In the genomic region with DNA sequence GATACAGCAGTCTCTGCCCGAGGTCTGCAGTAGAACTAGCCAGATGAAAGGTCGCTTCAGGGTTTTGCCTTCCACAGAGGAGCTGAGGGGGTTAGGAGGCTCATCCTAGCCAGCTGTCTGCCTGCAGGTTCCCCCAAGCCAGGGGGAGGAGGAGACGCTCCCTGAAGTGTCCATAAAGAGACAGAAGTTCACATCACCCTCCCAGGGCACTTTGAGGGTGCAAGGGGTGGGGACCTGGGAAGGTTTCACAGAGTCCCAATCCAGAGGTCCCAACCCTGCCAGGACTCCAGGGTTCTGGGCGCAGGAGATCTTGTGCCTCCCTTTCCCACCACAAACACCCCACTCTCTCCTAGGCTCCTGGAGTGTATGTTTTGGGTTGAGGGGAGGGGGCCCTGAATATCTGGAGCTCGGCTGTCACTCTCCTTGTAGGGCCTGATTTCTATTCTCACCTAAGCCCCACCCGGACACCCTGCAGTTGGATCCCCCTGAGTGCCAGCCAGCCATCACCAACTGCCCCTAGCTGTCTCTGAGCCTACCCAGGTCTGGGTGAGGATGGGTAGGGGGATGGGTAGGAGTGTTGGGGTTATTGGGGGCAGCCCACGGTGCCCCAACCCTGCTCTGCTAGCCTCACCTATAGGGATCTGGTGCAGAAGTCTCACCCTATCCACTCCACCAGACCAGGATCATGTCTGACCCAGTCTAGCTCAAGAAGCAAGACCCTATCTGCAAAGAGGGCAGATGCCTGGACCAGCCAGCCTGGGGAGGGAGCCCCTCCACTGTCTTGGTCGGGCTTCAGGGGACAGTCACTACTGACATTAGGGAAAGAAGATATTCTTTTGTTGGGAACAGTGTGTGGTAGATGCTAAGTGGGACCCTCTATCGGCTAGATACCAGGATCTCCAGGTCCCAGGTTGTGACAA, we compare ENCODE assay signal across 16 mouse cellular contexts. TPM values are rescaled to one million over a fixed set of nuclear protein-coding genes. Genes with fewer than 3 reads are reported as not detected.
DNase-seq lines count a peak whose midpoint lies in the region; ATAC-seq and TF ChIP-seq lines count a peak whose summit lies in the region.
"Had no signal": no experiment of that assay in that cellular context is flagged by ENCODE, and none has a peak within 500 bp of the region (broad histone marks: within the 10 kb centered on the region; RNA-seq: fewer than 3 reads in every experiment).

No protein-coding gene starts in this region.

- WGBS in kidney, embryonic 14.5 days: 57% methylated on average over 9 of the region's 9 CpGs
- 84% methylated on average over 9 of the region's 9 CpGs for WGBS in spleen, adult 2 months

- ATAC-seq in cerebellum, adult (ENCODE audit: insufficient number of reproducible peaks, low FRiP score, low TSS enrichment): no peak
- no peak for ATAC-seq in kidney, embryonic 14.5 days (ENCODE audit: low FRiP score, low TSS enrichment)
- ATAC-seq: hindbrain, postnatal 0 days had no signal

- H3K4me2 ChIP-seq in kidney, embryonic 14.5 days (replicated peaks; ENCODE audit: low read depth, low read length): no peak overlapping the region
- H3K4me2 ChIP-seq: heart, embryonic 15.5 days; neural tube, embryonic 13.5 days had no signal

- no peak for TF ChIP-seq POLR2A in spleen, adult 2 months (IDR thresholded peaks at IDR 0.05; ENCODE audit: low read depth, low read length)

- peak overlapping the region; percentile 66 for H3K27ac ChIP-seq in kidney, embryonic 14.5 days (ENCODE audit: low read depth, low read length)
- H3K27ac ChIP-seq in spleen, adult 2 months (ENCODE audit: insufficient read depth, low read length): peak overlapping the region; percentile 70
- H3K27ac ChIP-seq: heart, embryonic 15.5 days; hindbrain, postnatal 0 days; stomach, postnatal 0 days had no signal

- TF ChIP-seq CTCF in spleen, adult 2 months (IDR thresholded peaks at IDR 0.05; ENCODE audit: extremely low read depth, insufficient read depth, insufficient read length, insufficient replicate concordance): no peak

- no peak overlapping the region for H3K9ac ChIP-seq in kidney, embryonic 14.5 days (ENCODE audit: low read depth, low read length)
- H3K9ac ChIP-seq: heart, embryonic 15.5 days; neural tube, embryonic 13.5 days had no signal

- peak; percentile 19 to 33 for DNase-seq in cerebellum, postnatal 25 days
- no peak for DNase-seq in kidney, postnatal 4 days
- no peak for DNase-seq in spleen, adult 2 months (ENCODE audit: low read depth in 1 of 2, low spot score in 2 of 2)
- DNase-seq in spleen, adult 12 weeks (ENCODE audit: low spot score): no peak
- no peak for DNase-seq in embryo, embryonic 9.5 days (ENCODE audit: extremely low spot score)
- no peak for DNase-seq in retina, embryonic 14.5 days (ENCODE audit: low spot score)
- DNase-seq: gastrocnemius, postnatal 36 days; spleen, adult 18-20 months; thymus, postnatal 36 days had no signal

- H3K9me3 ChIP-seq in kidney, embryonic 14.5 days (ENCODE audit: control insufficient read depth, low read length): no peaks in the 10 kb centered on the region
- H3K9me3 ChIP-seq: heart, embryonic 15.5 days; neural tube, embryonic 13.5 days had no signal

- peaks cover 41% of the 10 kb centered on the region for H3K4me1 ChIP-seq in kidney, embryonic 14.5 days (ENCODE audit: control insufficient read depth, insufficient read depth, low read length)
- H3K4me1 ChIP-seq in spleen, adult 2 months (ENCODE audit: control insufficient read depth, insufficient read depth, insufficient read length): peaks cover 20% of the 10 kb centered on the region; the same call in 1 of the 2 replicates

- H3K4me3 ChIP-seq in kidney, embryonic 14.5 days (ENCODE audit: low read length): no peak overlapping the region
- no peak overlapping the region for H3K4me3 ChIP-seq in spleen, adult 2 months (ENCODE audit: extremely low read depth, insufficient read depth, insufficient read length)
- H3K4me3 ChIP-seq: heart, embryonic 15.5 days; neural tube, embryonic 13.5 days had no signal

- H3K27me3 ChIP-seq in kidney, embryonic 14.5 days (ENCODE audit: control insufficient read depth, insufficient read depth, low read length): no peaks in the 10 kb centered on the region
- no peaks in the 10 kb centered on the region for H3K27me3 ChIP-seq in spleen, adult 2 months (ENCODE audit: control insufficient read depth, insufficient read depth, low read length)
- H3K27me3 ChIP-seq: heart, embryonic 15.5 days; neural tube, embryonic 13.5 days had no signal

- peaks cover 27% of the 10 kb centered on the region for H3K36me3 ChIP-seq in kidney, embryonic 14.5 days (ENCODE audit: control insufficient read depth, insufficient read depth, low read length)
- no peaks in the 10 kb centered on the region for H3K36me3 ChIP-seq in spleen, adult 2 months (ENCODE audit: control insufficient read depth, insufficient read depth, low read length)
- H3K36me3 ChIP-seq: G1E; heart, embryonic 15.5 days; neural tube, embryonic 13.5 days had no signal

RNA-seq across cellular contexts. Expression of a gene that starts 15.4 kb away (rescaled TPM):
- 0.91 and 1.2 TPM in 2 replicates for polyA plus RNA-seq in kidney, embryonic 14.5 days (2014; fragmentation: Nextera tagmentation; extraction: Ambion mirVana)
- polyA plus RNA-seq in spleen, adult 2 months (2012; rRNA removed): 11.6 and 12.5 TPM in 2 replicates
- polyA plus RNA-seq: G1E had no signal

RNA-seq across cellular contexts. Expression of a gene that starts 23.5 kb away (rescaled TPM):
- polyA plus RNA-seq in kidney, embryonic 14.5 days (2014; fragmentation: Nextera tagmentation; extraction: Ambion mirVana): 49.9 and 105 TPM in 2 replicates
- polyA plus RNA-seq in spleen, adult 2 months (2012; rRNA removed): 9.3 and 9.5 TPM in 2 replicates
- polyA plus RNA-seq: G1E had no signal

RNA-seq across cellular contexts. Expression of a gene that starts 59.7 kb away (rescaled TPM):
- polyA plus RNA-seq in kidney, embryonic 14.5 days (2014; fragmentation: Nextera tagmentation; extraction: Ambion mirVana): 0.21 and 0.49 TPM in 2 replicates
- 3.1 and 5.3 TPM in 2 replicates for polyA plus RNA-seq in spleen, adult 2 months (2012; rRNA removed)
- polyA plus RNA-seq: G1E had no signal

Comparison
In these comparisons a context has a peak if more than half of its experiments do, and no peak if none do; other contexts are left out.
1. DNase-seq: peak in cerebellum, postnatal 25 days (2 of 2); none in kidney, postnatal 4 days (0 of 2), spleen, adult 2 months (0 of 2), spleen, adult 12 weeks (single experiment), embryo, embryonic 9.5 days (single experiment) and retina, embryonic 14.5 days (single experiment).